Mouse (Mus musculus) liver, embryonic 14.5 days (tissue): ENCODE measurements around the gene Rps6kc1. TPM values are rescaled to one million over a fixed set of nuclear protein-coding genes. Genes with fewer than 3 reads are reported as not detected.

Experiments used
- ATAC-seq: fragments of 200-750 bp; cut with Nextera tagmentation; 2 replicates; pipeline ENCODE4 v1.8.0; 2017; ENCODE audit warnings: moderate number of reproducible peaks, mild to moderate bottlenecking, moderate library complexity; ENCODE audit not compliant: insufficient read depth
- DNase-seq, 3 experiments: peaks; one replicate each; pipeline ENCODE4 v3.0.0-alpha.2; 2012 to 2013; ENCODE audit warnings: low read depth in 3 of 3, low spot score in 3 of 3
- H3K27ac ChIP-seq: fragments of 300-500 bp; sonication (generic); 2 replicates; pipeline ENCODE4 v1.5.1; 2014; ENCODE audit warnings: moderate library complexity, mild to moderate bottlenecking, control low read depth, inconsistent platforms
- H3K27me3 ChIP-seq: fragments of 300-500 bp; sonication (generic); 2 replicates; pipeline ENCODE4 v1.6.1; 2014; ENCODE audit warnings: mild to moderate bottlenecking, low read length, moderate library complexity; ENCODE audit not compliant: control insufficient read depth, insufficient read depth
- H3K36me3 ChIP-seq: fragments of 300-500 bp; sonication (generic); replicated peaks from 2 replicates; pipeline ENCODE4 v1.6.1; 2014; ENCODE audit warnings: low read depth; ENCODE audit not compliant: control insufficient read depth, insufficient read depth
- H3K4me1 ChIP-seq, 2 experiments: fragments of 200-500 bp in 1 of 2; fragments of 300-500 bp in 1 of 2; sonication (generic) in 1 of 2; replicated peaks; 2 replicates each; pipeline ENCODE4 v1.6.1; 2012 to 2014; ENCODE audit warnings: antibody characterized with exemption in 1 of 2, inconsistent platforms in 1 of 2, low read length in 1 of 2; ENCODE audit not compliant: control insufficient read depth in 2 of 2, insufficient read depth in 2 of 2
- H3K4me2 ChIP-seq: fragments of 300-500 bp; sonication (generic); 2 replicates; pipeline ENCODE4 v1.6.1; 2014; ENCODE audit warnings: low read depth, mild to moderate bottlenecking, control low read depth, moderate library complexity
- H3K4me3 ChIP-seq, 2 experiments: fragments of 200-500 bp in 1 of 2; fragments of 300-500 bp in 1 of 2; sonication (generic) in 1 of 2; 2 replicates each; pipeline ENCODE4 v1.5.1; 2012 to 2014; ENCODE audit warnings: low read depth in 2 of 2, low read length in 2 of 2, mild to moderate bottlenecking in 2 of 2, control low read depth in 1 of 2, inconsistent platforms in 1 of 2, moderate library complexity in 1 of 2; ENCODE audit not compliant: insufficient read depth in 1 of 2
- H3K9ac ChIP-seq: fragments of 300-500 bp; sonication (generic); replicated peaks from 2 replicates; pipeline ENCODE4 v1.6.1; 2014; ENCODE audit warnings: mild to moderate bottlenecking, control low read depth, moderate library complexity
- H3K9me3 ChIP-seq: fragments of 300-500 bp; sonication (generic); 2 replicates; pipeline ENCODE4 v1.6.1; 2016; ENCODE audit warnings: low read length, mixed read lengths; ENCODE audit not compliant: control insufficient read depth
- CTCF ChIP-seq: IDR thresholded peaks from 2 replicates; pipeline ENCODE4 v1.5.1; 2016; ENCODE audit warnings: antibody characterized with exemption, low read depth, control low read depth
- EP300 ChIP-seq: IDR thresholded peaks from 2 replicates; pipeline ENCODE4 v1.6.1; 2016; ENCODE audit warnings: antibody characterized with exemption, low read depth
- WGBS: fragments of 180-500 bp; shearing (Covaris S2); extraction: QIAGEN DNeasy Blood & Tissue Kit; methylation state at CpG from one replicate; pipeline ENCODE4 v1.1.7; 2014; ENCODE audit not compliant: insufficient replicate concordance; 5-methylcytosine and 5-hydroxymethylcytosine counted together
- polyA plus RNA-seq, 2 experiments: library from polyadenylated mRNA; depleted of rRNA in 1 of 2; stranded (reverse) in 1 of 2; unstranded in 1 of 2; fragments of >200 nt; fragmentation: Nextera tagmentation in 1 of 2; extraction: Ambion mirVana in 1 of 2; gene quantifications; 2 replicates each; pipeline versions ENCODE4 v1.2.1 to v1.2.3; 2012 to 2014

Rps6kc1 gene
- polyA plus RNA-seq, 2 experiments = 1.9 to 3.5 TPM

DNA sequence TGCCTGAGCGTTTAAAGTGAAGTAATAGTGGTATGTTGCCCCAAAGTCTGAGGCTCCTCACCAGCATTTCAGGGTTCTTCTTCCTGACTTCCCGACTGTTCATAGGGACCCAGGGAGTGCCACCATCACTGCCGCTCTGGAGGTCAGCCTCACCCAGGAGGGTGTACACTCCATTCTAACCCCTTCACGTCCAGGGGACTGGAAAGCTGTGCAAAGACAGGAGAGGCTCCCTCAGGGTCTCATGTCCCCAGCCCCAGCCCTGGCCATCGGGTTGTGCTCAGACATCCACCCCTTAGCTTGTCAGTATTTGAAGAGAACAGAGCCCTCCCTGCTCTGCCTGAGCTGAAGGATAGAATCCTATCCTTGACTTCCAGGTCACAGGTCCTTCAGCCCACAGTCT, 248.8 kb downstream of the Rps6kc1 start:
- Histone ChIP-seq H3K9me3 (no peaks in the 10 kb centered on the region), H3K36me3 (no peaks in the 10 kb centered on the region), H3K27ac (no peak overlapping the region), H3K9ac (no peak overlapping the region), H3K4me3 (no peak overlapping the region), H3K27me3 (no peaks in the 10 kb centered on the region), H3K4me2 (no peak overlapping the region), H3K4me1 (no peaks in the 10 kb centered on the region)
- DNase-seq (no peak), ATAC-seq (no peak)
- WGBS = 54% methylated on average over 5 of the region's 5 CpGs
- TF ChIP-seq CTCF (no peak), EP300 (no peak)

DNA sequence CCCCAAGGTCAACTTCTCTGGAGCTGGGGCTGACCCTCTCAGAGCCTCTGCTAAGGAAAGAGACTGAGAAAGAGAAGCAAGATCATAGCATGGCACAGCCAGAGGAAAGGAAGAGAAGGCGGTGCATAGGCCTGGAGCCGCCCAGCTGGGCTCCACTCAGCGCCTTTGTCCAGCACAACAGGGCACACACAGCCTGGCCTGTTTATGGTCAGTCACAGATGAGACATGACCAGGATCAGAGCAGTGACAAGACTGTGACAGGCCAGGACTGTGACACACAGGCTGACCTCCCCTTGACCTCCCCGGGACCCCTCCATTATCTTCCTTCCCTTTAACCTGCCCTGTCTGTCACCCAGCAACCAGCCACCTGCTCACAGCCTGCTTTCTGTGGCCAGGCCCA, 249.8 kb downstream of the Rps6kc1 start:
- Histone ChIP-seq H3K9me3 (no peaks in the 10 kb centered on the region), H3K36me3 (no peaks in the 10 kb centered on the region), H3K9ac (no peak overlapping the region), H3K4me1 (no peaks in the 10 kb centered on the region), H3K4me3 (no peak overlapping the region), H3K4me2 (no peak overlapping the region), H3K27ac (no peak overlapping the region), H3K27me3 (no peaks in the 10 kb centered on the region)
- TF ChIP-seq EP300 = no peak
- no peak for TF ChIP-seq CTCF
- DNase-seq = no peak
- ATAC-seq = no peak
- 51% methylated on average over 4 of the region's 4 CpGs for WGBS

DNA sequence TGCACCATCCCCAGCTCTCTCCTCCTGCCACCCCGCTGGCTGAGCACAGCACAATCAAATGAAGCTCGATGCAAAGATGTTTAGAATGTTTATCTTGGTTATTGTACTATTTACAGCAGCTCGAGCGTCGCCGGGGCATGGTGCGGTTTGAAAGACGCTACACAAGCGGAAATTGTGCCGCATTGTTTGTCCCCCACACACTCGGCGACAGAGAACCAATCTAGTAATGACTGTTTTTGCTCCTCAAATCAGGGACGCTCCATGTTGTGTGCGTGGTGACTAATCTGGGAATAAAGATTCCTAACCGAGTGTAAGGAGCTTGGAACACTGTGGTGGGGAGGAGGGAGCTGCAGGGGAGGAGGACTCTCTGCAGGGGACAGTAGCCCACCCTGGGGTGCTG, 250.3 kb downstream of the Rps6kc1 start:
- H3K36me3 ChIP-seq = no peaks in the 10 kb centered on the region
- no peaks in the 10 kb centered on the region for H3K9me3 ChIP-seq
- TF ChIP-seq EP300 (no peak), CTCF (no peak)
- DNase-seq = no peak
- no peak overlapping the region for H3K4me3 ChIP-seq
- no peaks in the 10 kb centered on the region for H3K4me1 ChIP-seq
- ATAC-seq = no peak
- 72% methylated on average over 15 of the region's 15 CpGs for WGBS
- no peak overlapping the region for H3K4me2 ChIP-seq
- H3K9ac ChIP-seq = no peak overlapping the region
- no peaks in the 10 kb centered on the region for H3K27me3 ChIP-seq
- H3K27ac ChIP-seq = no peak overlapping the region

DNA sequence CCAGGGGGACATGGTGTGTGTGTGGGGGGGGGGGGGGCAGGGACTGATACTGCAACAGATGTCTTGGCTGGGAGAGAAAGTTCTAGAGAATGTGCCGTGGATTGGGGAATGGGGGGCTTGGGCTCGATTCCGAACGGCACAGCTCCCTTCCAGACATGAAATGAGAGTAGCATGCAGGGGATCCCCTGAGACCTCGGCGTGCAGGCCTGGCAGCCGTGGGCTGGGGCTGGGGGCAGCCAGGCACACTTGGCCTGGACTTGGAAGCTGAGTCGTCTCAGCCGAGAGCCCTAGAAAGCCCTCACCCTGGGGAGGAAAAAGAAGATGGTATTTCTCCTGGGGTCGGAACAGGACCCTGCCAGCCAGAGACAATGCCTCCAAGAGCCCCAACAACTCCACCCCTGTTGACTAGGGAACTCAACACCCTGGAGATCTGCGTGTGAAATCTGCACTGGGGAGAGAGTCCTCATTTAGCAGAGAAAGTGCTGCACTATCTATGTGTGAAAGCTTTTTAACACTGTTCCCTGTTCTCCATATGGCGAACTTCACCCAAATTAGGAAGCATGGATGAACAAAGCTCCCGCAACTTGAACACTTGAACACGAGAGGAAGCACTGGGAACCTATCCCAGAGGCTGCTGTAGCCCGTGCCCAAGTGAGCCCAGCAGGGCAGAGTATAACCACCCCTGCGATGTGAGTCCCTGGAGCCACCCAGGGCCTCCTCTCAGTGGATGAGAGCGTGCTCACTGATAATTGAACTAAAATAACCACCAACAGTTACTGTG, 251.7 kb downstream of the Rps6kc1 start:
- Histone ChIP-seq H3K9me3 (no peaks in the 10 kb centered on the region), H3K36me3 (no peaks in the 10 kb centered on the region), H3K4me3 (no peak overlapping the region), H3K4me2 (no peak overlapping the region), H3K27ac (no peak overlapping the region), H3K9ac (no peak overlapping the region), H3K27me3 (no peaks in the 10 kb centered on the region), H3K4me1 (no peaks in the 10 kb centered on the region)
- no peak for TF ChIP-seq CTCF
- TF ChIP-seq EP300 = no peak
- ATAC-seq = no peak
- WGBS = 65% methylated on average over 17 of the region's 17 CpGs
- DNase-seq = no peak

DNA sequence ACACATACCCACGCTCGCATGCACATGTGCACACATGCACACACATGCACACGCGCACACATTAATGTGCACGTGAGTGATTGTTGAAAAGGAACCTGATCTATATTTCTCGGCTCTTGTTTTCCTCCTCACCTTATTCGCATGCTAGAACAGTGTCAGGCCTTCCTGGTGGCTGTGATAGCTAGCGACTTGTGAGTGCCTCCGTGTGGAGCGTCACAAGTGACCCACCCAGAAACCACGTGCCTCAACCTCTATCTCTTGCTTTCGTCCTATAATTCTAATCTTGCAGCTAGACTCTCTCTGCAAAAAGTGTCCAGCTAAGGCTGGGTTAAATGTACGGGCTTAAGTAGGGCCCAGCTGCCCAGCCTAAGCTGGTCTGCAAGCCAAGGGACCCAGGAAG, 253.3 kb downstream of the Rps6kc1 start:
- H3K27me3 ChIP-seq = no peaks in the 10 kb centered on the region
- no peak overlapping the region for H3K4me2 ChIP-seq
- no peaks in the 10 kb centered on the region for H3K9me3 ChIP-seq
- ATAC-seq (no peak), DNase-seq (no peak)
- TF ChIP-seq CTCF (no peak), EP300 (no peak)
- no peaks in the 10 kb centered on the region for H3K4me1 ChIP-seq
- H3K36me3 ChIP-seq = no peaks in the 10 kb centered on the region
- 75% methylated on average over 13 of the region's 13 CpGs for WGBS
- H3K9ac ChIP-seq = no peak overlapping the region
- H3K27ac ChIP-seq = no peak overlapping the region
- no peak overlapping the region for H3K4me3 ChIP-seq
